Mouse (Mus musculus) forelimb bud, embryonic 11.5 days (tissue): ENCODE data around the gene Wdr63.

Experiments used
- DNase-seq: peaks from one replicate; pipeline ENCODE4 v3.0.0-alpha.2; 2012; ENCODE audit warnings: low read depth, low spot score

Wdr63 gene

GRCm38 (mm10) chr3:146107921-146108571 is at the start of gene Wdr63:
TSS of gene Wdr63 (minus strand) at chr3:146108130.
- peak; percentile 90 for DNase-seq

DNA sequence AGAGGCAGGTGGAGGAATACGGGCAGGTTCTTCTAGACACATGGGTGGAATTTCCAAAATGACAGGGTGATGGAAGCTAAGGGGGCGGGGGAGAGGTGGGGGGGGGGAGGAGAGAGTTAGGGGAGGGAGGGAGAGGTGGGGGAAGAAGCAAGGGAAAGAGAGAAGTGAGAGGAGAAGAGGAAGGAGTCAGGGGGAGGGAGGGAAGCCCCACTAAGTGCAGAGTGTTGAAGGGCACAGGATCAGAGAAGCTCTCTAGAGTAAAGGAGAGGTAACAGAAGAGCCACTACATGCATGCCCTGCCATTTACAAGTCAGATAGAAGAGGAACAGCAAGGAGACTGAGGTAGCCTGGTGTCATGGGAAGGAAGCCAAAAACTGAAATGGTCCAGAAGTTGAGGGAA is 48.9 kb upstream of the Wdr63 start:
- no peak for DNase-seq

DNA sequence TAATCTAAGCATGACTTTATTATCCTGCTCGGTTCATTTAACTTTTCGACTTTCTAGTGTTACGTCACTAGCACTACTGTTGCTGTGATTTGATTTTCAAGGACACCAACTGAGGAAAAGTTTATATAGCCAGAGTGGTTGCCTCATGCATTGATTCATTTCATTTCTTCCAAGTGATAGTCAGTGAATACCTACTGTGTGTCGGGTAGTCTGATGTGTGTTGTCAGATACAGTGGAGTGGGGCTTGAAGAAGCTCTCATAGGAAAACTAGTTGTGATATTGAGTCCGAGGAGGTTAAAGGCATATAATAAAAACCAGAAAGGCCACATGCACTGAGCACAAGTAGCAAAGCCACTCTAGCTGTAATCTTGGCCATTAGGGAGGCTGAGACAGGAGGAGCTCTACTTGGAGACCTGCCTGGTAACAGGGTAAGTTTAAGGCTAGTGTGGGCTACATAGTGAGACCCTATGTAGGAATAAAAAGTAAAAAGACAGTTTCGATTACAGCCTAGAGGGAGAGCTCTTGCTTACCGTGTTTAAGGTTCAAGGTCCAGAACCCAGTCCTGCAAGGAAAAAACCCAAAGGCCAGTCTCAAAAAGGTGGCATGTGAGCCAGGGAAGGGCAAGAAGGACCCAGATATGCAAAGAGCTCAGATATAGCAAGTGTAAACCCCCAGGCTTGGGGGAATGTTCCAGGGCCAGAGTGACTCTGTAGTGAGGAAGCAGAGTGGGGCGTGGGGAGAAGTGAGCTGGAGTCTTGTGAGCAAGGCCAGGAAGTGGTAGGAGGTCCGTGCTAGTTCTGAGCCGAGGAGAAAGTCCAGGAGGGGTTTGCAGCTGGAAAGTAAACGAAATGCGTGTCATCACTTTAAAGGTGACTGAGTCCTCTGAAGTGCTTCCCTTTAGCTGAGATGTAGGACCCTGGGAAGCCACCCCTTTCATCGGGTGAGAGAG is 48.0 kb upstream of the Wdr63 start:
- DNase-seq, result no peak

- DNase-seq, result peak; percentile 10
These were observed 46.1 kb upstream of the Wdr63 start for GRCm38 (mm10) chr3:146153862-146154611.

GRCm38 (mm10) chr3:146152913-146153312 is 45.0 kb upstream of the Wdr63 start:
- no peak for DNase-seq

DNA sequence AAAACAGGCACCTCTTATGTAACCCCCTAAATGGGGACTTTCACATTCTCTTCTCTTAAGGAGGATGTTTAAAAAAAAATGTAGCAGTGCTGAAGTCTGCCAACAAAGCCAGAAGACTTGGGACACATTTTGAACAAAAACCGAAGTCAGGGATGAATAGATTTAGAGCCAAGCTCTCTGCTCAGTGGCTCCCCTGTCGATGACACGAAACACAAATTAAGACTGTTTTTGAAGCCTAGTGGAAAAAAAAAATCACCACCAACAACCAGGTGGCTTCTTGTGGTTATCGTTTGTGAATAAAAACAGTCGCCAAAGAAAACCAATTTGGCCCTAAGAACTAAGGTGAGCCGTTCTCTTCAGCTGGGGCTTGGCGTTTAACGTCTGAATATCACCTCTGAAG is 44.4 kb upstream of the Wdr63 start:
- DNase-seq, result no peak

GRCm38 (mm10) chr3:146151755-146152154 is 43.8 kb upstream of the Wdr63 start:
- no peak for DNase-seq

GRCm38 (mm10) chr3:146151328-146151727 is 43.4 kb upstream of the Wdr63 start:
- DNase-seq, result no peak

DNA sequence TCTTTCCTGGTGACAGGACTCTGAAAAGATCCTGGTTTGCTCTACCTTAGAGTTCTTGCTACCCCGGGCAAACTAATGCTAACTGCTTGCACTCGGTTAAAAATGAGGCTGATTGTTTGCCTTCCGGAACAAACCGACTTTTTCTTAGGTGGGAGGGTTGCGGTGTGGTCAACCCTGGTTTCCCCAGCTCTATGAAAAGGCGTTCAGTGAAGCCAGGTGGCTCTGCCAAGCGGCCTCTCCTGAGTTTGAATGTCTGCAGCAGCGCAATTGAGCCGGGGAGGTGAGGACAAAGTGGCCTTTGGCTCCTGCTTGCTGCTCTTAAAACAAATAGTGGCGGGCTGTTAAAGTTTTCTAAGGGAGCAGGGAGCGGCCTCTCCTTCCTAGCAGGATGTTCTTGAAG is 42.6 kb upstream of the Wdr63 start:
- DNase-seq, result peak; percentile 18

DNA sequence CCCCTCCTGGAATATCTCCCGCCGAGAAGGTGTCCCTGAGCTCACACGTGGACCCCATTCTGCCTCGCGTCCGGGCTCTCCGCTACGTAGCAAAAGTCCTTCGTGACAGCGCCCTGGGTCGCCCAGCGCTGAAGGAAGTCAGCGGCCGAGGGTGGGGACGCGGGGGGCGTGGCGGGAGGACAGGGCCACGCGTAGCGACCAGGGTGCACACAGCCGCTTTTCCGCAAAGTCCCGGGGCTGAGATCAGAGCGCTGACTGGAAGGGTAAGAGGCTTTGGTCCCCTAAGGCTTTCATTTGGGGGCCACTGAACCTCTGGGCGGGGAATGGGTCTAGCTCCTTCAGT is 42.1 kb upstream of the Wdr63 start:
- no peak for DNase-seq

GRCm38 (mm10) chr3:146149156-146150057 is 41.5 kb upstream of the Wdr63 start, which contains the start of gene Mcoln2:
TSS of gene Mcoln2 (plus strand) at chr3:146149833.
- no peak for DNase-seq

- DNase-seq, result no peak
These were observed 38.2 kb upstream of the Wdr63 start for GRCm38 (mm10) chr3:146146131-146146530.

- no peak for DNase-seq
These were observed 37.6 kb upstream of the Wdr63 start for GRCm38 (mm10) chr3:146145501-146145900.

DNA sequence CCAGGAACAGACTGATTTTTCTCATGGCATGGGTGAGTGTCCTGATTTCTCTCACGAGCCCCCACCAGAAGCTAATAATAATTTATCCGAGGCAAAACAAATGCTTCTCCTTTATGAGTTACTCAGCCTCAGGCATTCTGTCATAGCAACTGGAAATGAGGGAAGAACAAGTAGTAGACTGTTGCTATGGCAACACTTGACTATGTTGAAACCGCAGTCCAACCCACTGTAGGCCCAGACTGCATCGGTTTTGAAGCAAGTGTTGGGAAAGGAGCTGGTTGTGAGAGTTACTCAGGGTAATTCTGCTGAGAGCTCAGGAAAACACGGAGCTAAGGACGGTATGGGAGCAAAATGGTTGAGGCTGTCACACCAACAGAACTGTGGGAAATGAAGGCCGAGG is 34.6 kb upstream of the Wdr63 start:
- no peak for DNase-seq

DNA sequence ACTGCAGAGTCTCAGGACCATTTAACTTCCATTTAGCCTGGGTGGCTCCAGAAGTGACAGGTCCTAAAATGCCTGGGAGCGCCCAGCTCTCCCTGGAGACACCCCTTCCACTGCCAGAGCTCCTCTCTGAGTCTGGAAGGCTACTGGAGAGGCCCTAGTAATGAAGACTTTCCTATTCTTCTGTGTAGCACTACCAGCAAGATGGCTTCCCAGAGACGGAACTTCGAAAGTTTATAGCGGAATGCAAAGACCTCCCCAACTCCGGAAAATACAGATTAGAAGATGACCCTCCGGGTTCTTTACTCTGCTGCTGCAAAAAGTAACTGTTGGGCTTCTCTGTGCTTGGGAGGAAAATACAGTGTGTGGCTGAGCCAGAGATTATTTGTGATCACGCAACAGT is 32.3 kb upstream of the Wdr63 start:
- DNase-seq, result no peak

- DNase-seq, result no peak
These were observed 28.5 kb upstream of the Wdr63 start for GRCm38 (mm10) chr3:146136422-146136821.

DNA sequence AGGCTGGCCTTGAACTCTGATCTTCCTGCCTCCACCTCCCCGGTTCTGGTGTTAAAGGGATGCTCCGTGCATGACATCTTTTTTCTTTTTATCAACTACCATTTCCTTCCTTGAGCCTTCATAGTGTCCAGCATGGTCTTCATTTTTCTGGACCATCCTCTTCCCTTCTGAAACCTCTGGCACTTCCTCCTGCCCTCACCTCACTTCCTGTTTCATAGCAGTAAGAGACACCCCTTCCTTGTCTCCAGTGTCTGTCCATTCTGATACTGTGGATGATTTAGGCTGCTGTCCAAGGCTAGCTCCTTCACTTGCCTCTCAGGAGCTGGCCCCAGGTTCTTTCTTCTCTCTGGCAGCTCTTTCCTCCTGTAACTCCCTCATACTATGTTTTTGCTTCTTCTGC is 27.5 kb upstream of the Wdr63 start:
- DNase-seq, result no peak

DNA sequence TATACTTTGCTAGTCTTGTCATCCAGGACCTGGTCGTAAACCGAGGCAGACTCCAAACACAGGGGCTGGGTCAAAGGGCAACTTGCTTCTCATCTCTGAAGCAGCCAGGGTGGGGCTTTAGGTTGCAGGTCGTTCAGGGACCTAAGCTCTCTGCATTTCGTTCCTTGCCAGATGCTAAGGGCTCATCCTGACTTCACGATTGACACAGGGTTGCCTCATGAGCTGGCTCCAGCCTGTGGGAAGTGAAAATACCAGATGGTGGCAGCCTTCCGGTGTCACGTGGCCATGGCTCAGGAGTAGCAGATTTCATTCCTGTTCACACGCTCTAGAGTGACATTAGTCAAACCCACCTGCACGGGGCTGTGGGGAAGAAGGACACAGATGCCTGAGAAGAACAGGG is 26.9 kb upstream of the Wdr63 start:
- no peak for DNase-seq

DNA sequence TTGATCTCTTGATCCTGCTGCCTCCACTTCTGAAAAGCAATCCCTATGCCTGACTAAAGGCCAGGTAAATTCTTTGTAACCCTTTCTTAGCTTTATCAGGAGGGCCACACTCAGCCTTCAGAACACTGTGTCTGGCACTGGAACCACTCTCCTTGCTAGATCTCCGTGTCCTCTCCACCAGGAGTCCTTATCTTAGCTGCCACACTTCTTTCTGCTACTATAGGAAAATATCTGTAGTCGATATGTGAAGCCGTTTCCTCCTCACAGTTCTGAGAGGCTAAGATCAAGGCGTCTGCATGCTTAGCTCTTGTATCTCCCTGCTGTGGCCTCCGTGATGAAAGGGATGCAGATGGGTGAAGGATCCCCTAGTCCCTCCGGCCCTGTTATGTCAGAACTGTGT is 19.3 kb upstream of the Wdr63 start:
- no peak for DNase-seq

- DNase-seq, result no peak
These were observed 15.5 kb upstream of the Wdr63 start for GRCm38 (mm10) chr3:146123464-146123825.

- DNase-seq, result peak; percentile 40
These were observed 15.0 kb upstream of the Wdr63 start for GRCm38 (mm10) chr3:146122807-146123463.
